Mouse (Mus musculus) frontal cortex, postnatal 25 days (tissue): ENCODE measurements around the gene Sept10.
"Not testable (repeated sequence)": the region's sequence is repeated elsewhere in the genome, so short reads cannot be mapped to it uniquely, and the experiment has no call there.

ENCODE experiments used
- DNase-seq, 2 experiments: peaks; one replicate each; pipeline ENCODE4 v3.0.0; 2022; ENCODE audit warnings: low spot score in 2 of 2

The Sept10 gene

DNA sequence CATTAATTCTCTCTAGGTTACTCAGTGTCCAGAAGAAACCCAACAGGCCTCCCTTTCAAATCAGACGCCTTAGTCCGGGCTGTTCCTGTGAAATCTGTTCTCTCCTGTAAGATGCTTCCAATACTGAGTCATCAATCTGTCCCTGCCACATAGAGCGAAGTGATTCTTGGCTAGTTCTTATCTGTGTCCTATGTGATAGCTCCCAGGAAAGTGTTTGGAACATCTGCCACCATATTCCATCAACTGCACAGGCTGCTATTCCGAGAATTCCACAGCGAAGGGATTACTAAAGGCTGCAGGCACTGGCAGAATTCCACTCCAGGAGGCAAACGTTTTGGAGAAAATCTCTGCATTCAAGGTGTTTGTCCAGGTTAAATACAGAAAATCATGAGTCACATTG lies 94.0 kb downstream of the Sept10 start:
- no peak for DNase-seq

DNA sequence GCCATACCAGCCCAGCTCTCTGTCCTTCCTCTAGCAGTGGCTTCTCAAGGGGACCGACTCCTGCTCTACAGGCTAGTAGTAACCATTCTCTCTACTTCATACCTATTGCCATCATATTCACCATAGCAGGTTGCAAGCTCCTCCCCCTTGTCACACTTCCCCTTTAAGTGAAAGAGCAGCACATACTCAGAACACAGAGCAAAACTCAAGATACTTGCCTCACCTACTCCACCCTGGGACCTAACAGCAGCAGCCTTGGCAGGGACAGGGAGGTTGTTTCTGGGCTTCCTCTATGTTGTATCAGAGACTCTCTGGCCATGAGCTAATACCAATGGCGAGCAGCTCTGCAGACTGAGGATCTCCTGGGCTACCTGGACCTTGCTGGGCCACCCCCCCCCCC lies 96.2 kb downstream of the Sept10 start:
- no peak for DNase-seq

DNA sequence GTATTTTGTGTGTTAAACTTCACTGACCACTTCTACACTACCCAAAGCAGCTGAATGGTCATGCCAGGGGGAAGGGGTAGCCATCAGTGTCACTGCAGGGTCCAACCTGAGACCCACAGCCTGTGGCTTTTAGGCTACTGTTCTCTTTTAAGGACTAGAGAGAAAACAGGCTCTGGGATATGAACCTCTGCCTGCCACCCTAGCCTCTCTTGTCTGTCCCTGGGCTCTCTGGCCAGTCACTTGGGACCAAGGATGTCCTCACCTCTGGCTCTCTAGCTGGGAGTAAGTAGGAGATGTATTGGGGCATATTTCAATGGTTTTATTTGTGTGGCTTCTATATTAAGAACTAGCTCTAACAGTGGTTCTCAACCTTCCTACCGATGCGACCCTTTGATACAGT lies 101.8 kb downstream of the Sept10 start:
- DNase-seq: no peak

DNA sequence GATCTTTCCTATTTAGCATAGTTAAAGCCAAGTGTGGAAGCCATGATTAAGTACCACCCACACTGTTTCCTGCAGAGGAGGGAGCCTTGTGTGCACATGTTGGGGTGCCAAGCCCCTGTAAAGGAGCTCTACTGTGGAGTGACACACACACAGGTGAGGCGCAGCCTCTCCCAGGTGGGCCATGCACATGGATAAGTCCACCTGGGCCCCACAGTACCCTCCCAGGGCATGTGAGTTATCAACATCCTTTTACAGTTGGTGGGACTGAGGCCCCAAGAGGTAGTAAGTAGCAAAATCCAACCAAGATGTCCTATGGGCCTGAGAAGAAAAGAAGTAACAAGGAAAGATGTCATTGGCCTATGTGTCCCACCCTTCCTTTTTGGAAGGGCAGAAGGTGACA lies 102.6 kb downstream of the Sept10 start:
- DNase-seq: no peak

DNA sequence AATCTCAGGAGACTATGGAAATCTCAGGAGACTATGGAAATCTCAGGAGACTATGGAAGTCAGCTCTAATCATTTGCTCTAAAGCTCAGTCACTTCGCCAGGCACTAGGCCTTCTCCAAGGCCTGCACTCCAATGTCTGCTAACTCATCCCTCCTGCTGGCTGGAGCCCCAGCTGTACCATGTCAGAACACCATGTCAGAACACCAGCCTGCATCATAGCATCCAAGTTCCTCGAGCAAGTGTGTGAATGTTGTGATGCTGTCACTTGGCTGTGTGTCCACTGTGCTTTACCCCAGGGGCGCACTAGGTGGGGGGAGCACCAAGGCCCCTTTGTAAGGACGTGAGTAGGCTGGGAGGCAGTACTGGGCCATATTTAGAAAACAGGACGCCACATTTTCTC lies 104.1 kb downstream of the Sept10 start:
- DNase-seq: no peak

DNA sequence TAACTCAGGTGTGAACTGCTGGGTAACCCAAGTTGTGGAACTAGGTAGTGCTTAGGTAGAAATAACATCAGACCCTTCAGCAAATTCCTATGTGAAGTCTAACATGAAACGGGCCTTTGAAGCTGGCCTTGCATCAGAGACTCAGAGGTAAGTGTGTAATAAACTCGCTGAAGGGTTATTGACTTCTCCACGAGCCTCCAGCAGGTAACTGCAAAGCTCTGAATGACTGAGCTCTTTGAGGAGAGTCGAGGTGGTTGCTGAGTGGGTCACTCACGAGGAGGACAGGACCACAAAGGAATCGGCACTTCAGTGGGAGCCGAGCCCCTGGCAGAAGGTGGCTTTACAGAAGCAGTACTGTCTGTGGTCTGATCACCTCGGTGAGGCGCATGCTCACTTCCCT lies 105.3 kb downstream of the Sept10 start:
- no peak for DNase-seq

DNA sequence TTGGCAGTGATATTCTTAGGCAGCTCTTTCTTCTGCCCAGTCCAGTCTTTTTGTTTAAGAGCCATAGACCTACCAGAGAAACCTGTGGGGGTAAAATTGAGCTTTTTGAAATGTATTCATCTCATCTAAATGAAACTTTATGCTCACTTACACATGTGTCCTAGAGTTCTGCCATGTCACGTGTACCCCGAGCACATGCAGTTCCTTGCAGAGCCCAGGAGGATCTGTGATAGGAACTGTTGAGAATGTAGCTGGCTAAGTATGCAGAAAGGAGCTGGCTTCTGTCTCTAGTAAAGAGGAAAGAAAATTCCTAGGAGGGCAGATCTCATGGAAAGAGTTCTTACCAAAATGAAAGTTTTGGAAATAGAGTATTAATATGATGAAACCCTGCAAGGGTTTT lies 106.0 kb downstream of the Sept10 start:
- DNase-seq: no peak

DNA sequence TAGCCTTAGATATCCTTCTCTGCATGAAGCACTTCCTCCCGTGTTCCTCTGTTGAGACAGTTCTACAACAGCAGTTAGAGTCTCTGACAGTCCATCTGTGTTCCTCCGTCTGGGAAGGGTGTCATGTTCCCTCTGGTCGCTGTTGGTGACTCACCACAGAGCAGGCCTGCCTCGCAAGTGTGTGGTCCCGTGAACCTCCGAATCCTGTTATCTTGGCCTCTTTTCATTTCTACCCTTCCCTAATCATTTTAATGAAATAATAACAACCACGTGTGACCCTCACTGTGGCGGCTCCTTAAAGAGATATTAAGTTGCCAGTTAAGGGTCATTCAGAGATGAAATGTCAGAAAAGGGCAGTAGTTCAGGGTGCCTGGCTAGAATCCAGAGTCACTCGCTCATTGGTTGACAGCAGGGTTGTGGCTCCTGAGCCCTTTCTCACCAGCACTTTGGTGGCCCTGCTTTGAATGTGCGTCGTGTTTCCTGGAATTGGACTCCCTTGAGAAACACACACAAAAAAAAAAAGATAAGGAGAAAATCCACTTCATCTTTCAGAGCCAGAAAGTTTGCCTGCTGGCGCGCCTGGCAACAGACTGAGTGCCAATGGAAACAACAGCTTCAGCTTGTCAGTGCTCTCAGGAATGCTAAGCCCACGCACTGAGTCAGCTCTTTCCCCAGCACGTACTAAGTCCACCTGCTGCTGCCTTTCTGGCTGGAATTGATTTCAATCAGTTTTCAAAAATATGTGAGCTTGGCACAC lies 106.9 kb downstream of the Sept10 start:
- DNase-seq: peak; percentile 43 to 52

DNA sequence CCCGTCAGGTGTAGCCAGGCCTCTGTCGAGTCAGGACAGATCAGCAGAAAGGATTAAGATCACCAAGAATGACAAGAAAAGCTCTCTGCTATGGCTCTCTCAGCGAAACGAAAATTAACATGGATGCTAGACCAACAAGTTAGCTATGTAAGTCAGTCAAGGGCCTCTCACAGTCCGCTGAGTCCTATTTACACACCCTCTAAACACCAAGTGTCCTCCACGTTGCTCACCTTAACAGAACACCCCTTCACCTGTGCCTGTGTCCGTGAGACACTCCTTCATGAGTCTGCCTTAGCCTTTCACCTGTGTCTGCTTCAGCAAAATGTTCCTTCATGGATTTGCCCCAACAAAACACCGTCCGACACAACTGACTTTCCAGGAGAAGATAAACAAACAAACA lies 108.3 kb downstream of the Sept10 start:
- no peak for DNase-seq

DNA sequence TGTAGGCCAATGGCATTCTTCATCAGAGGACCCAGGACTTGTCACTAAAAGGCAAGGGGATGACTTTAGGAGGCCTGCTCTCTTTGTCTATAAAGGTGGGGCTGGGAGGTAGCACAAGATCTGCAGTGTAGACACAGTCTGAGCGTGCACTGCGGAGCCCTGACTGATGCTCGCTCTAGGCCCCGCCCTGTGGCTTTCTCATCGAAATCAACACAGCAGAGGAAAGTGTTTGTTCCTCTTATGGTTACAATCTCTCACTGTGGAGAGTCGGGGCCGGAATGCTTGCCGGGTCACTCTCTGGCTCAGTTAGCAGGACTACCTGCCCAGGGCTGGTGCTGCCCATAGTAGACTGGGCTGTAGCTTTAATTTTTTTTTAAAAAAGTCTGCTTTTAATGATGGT lies 108.9 kb downstream of the Sept10 start:
- no peak for DNase-seq

DNA sequence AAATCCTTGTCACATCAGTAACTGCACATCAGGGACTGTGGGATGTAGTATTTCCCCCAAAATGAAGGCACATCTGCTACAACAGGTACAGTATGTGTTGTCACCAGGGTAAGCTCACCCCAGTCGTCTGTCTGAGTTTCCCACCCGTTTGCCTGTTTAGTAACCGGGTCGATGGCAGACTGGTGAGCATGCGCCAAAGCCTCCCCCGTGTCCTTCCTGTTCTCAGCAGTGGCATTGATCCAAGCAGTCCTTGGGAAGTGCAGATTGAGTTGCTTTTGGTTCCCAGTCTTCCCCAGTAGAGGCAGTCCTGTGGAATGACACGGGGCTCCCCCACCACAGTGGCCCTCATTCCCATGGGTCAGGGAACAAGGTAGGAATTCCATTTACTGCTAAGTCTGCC lies 111.3 kb downstream of the Sept10 start:
- no peak for DNase-seq

DNA sequence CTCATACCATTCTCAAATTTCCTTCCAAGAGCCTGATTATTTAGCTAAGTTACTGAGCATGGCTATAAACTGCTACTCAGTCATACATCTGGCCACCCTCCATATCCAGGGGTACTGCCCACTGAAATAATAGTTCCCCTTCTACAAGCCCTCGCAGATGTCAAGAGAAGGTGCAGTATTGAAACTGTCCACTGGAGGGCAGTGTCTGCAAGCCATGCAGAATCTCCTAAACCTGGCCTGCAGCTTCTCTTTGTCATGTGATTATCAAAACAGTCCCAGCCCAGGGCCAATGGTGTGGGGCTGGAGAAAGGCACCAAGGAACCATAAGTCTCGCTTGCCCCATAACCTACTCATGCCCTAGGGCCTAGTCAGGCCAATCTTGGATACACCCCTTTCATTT lies 112.6 kb downstream of the Sept10 start:
- DNase-seq: peak; percentile 78 to 80

DNA sequence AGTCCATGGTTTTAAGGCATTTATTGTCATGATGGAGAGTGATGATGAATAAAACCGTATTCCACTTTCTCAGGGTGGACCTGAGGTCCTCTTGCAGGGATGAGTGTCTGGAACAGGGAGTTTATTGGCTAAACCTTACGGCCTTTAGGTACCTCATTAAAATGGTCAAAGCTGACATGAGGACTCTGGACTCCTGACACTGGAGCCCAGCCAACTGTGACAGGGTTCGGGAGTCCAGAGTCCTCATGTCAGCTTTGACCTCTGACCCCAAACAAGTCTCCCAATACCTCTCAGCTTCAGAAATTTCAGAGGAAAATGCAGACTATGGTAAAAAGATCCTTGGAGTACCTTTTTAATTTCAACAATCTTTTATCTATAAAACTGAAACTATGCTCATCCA lies 115.0 kb downstream of the Sept10 start:
- no peak for DNase-seq

DNA sequence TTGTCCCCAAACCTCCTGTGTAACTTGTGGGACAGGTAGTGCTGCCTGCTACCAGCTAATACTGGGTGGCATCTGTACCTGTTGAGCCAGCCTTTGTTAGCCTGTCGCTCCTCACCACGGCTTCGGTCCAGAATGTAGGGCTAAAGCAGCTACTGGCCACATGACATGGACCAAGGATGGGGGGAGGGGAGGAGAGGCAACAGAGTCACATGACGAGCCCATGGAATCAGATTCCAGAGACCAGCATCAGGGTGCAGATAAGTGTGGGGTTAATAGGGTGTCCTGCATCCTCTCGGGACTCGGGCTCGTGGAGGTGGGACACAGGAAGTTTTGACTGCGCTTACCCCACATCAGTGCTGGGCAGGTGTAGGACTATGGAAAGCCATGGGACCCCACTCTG lies 115.8 kb downstream of the Sept10 start:
- DNase-seq: no peak

DNA sequence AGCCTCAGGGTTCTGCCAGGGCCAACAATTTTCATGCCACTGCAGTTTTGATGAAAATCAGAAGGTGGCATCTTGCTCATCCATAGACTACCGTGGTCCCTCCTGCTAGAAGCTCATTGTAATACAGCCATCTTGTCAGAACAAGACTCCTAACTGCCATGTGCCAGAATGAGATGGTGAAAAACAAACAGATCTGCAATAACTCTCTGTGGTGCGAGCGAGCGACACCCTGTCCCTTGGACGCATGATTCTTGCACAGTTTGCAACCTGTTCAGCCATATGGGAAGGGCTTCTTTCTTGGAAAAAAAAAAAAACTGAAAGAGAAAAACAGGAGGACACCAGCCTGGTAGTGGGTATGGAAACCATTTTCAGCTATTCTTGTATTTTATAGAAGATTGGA lies 117.0 kb downstream of the Sept10 start:
- DNase-seq: no peak

DNA sequence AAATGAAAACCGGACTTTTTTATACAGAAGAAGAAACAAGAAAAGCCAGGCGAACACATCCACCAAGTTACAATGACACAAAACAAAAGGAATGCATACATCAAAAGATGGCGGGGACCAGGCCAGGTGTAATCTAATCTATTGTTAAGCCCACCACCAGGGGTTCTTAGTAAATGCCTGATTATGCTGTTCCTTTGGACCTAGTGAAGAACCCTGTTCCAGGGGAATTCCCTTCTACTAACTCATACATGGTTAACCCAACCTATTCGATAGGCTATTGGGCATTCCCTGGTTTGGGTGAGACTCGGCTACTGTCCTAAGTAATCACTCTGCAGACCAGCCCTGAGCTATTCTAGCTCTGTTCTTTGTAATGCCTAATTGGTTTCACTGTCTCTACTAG lies 118.6 kb downstream of the Sept10 start:
- not testable (repeated sequence) for DNase-seq

DNA sequence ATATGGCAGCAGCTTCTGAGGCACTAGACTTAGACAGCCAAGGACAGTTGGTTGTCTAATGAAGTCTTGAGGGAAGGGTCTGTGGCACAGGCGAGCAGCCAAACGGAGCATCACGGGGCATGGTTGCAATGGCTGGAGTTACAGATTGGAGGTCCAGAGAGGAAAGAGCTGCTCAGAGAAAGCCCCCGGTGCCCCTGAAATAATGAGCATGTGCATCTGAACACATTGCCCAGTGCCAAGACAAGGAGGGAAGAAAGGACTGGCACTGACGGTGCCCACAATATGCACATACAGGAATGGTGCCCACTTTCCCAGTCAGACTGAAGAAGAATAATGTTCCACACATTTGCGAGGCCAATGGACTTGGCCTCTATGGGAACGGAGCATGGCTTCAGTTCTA lies 129.7 kb downstream of the Sept10 start:
- no peak for DNase-seq
